Mouse (Mus musculus) frontal cortex, postnatal 10 days (tissue): ENCODE data around the gene Rufy3.

Source experiments
- DNase-seq, 2 experiments: peaks; one replicate each; pipeline ENCODE4 v3.0.0; 2022; ENCODE audit warnings: low spot score in 2 of 2, mixed read lengths in 1 of 2

The Rufy3 gene

GRCm38 (mm10) chr5:88685306-88685705, 120.5 kb downstream of the Rufy3 start:
- no peak for DNase-seq

GRCm38 (mm10) chr5:88685745-88686299, 121.0 kb downstream of the Rufy3 start:
- no peak for DNase-seq

- no peak for DNase-seq
Observed at GRCm38 (mm10) chr5:88687996-88688406, 123.2 kb downstream of the Rufy3 start.

GRCm38 (mm10) chr5:88688583-88689187, 123.8 kb downstream of the Rufy3 start:
- no peak for DNase-seq

- DNase-seq: no peak
Observed at GRCm38 (mm10) chr5:88689279-88689938, 124.6 kb downstream of the Rufy3 start.

GRCm38 (mm10) chr5:88690681-88691505, 126.1 kb downstream of the Rufy3 start:
- DNase-seq: no peak

- DNase-seq: no peak
Observed at GRCm38 (mm10) chr5:88691506-88692095, 126.8 kb downstream of the Rufy3 start.

- DNase-seq: no peak
Observed at GRCm38 (mm10) chr5:88692586-88692985, 127.7 kb downstream of the Rufy3 start.

- no peak for DNase-seq
Observed at GRCm38 (mm10) chr5:88693057-88693456, 128.2 kb downstream of the Rufy3 start.

GRCm38 (mm10) chr5:88697291-88697690, 132.5 kb downstream of the Rufy3 start:
- no peak for DNase-seq

GRCm38 (mm10) chr5:88699251-88699913, 134.5 kb downstream of the Rufy3 start:
- no peak for DNase-seq
